Mouse (Mus musculus) neutrophil, adult 5-6 weeks (primary cell): ENCODE data around the gene Stx12. TPM values are rescaled to one million over a fixed set of nuclear protein-coding genes. Genes with fewer than 3 reads are reported as not detected.
A peak's percentile ranks its signal among the peaks of the same experiment; 100 is the strongest.

Source experiments
- ATAC-seq: fragments of 151-379, 151-347 bp; 2 replicates; pipeline ENCODE4 v1.8.0; 2017; ENCODE audit warnings: mild to moderate bottlenecking, moderate TSS enrichment; ENCODE audit not compliant: insufficient number of reproducible peaks, poor library complexity, low FRiP score, severe bottlenecking; ENCODE audit errors: extremely low read depth
- total RNA-seq: library from RNA; stranded (forward); fragments of 200-1000 nt; gene quantifications from 2 replicates; pipeline ENCODE4 v1.2.3, GENCODE M21; 2017

The Stx12 gene
- total RNA-seq, 1 experiment from 2014 or later = 34.8 TPM

- peak; percentile 61 for ATAC-seq
These were observed 80.0 kb downstream of the Stx12 start for GRCm38 (mm10) chr4:132804331-132804730.

GRCm38 (mm10) chr4:132803876-132804275, 80.4 kb downstream of the Stx12 start:
- no peak for ATAC-seq

Other genes starting within 250 kb of the Stx12 start
- gene Eya3, start 245.5 kb downstream of the Stx12 start, total RNA-seq = 23.4 and 27.0 TPM in 2 replicates
- gene Xkr8, start 152.0 kb downstream of the Stx12 start, total RNA-seq = 2.8 and 3.1 TPM in 2 replicates
- 2.6 and 4.7 TPM in 2 replicates for gene Smpdl3b, start 127.3 kb downstream of the Stx12 start, total RNA-seq
- gene Rpa2, start 116.2 kb downstream of the Stx12 start, total RNA-seq = 24.2 and 32.4 TPM in 2 replicates
- 269 and 270 TPM in 2 replicates for gene Themis2, start 88.1 kb downstream of the Stx12 start, total RNA-seq
- 39.9 and 42.0 TPM in 2 replicates for gene Ppp1r8, start 41.3 kb downstream of the Stx12 start, total RNA-seq
- gene Fam76a, start 38.0 kb upstream of the Stx12 start, total RNA-seq = 31.1 and 35.4 TPM in 2 replicates
- 301 and 321 TPM in 2 replicates for gene Fgr, start 89.6 kb upstream of the Stx12 start, total RNA-seq
- 9.1 and 13.5 TPM in 2 replicates for gene Ahdc1, start 126.8 kb upstream of the Stx12 start, total RNA-seq
- 89.1 and 105 TPM in 2 replicates for gene Wasf2, start 246.0 kb upstream of the Stx12 start, total RNA-seq